ENCODE assay signal across 25 mouse cellular contexts in the genomic region with DNA sequence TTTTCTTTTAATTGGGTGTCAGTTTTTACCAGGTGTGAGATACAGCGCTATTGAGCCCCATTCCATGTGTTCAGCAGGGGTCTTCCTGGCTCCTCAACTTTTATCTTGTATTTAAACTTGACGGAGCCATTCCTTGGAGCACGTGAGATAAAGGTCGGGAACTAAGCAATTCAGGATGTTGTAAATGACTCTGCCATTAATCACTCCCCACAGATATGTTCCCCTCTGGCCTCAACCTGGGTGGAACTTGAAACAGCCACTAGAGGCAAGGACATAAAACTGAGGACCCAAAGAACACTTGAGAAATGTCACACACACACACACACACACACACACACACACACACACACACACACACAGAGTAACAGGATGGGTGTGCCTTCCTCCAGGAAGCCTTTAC. TPM values are rescaled to one million over a fixed set of nuclear protein-coding genes. Genes with fewer than 3 reads are reported as not detected.
"Had no signal": no experiment of that assay in that cellular context is flagged by ENCODE, and none has a peak within 500 bp of the region (broad histone marks: within the 10 kb centered on the region; RNA-seq: fewer than 3 reads in every experiment).

No protein-coding gene starts in this region.

- H3K9me3 ChIP-seq: kidney, embryonic 15.5 days; limb, embryonic 15.5 days; liver, embryonic 15.5 days; midbrain, embryonic 10.5 days; neural tube, embryonic 12.5 days; neural tube, embryonic 15.5 days had no signal

- H3K36me3 ChIP-seq: kidney, embryonic 15.5 days; limb, embryonic 12.5 days; limb, embryonic 15.5 days; liver, embryonic 15.5 days; midbrain, embryonic 10.5 days; neural tube, embryonic 12.5 days; neural tube, embryonic 15.5 days had no signal

- H3K27ac ChIP-seq: kidney, embryonic 15.5 days; limb, embryonic 12.5 days; limb, embryonic 15.5 days; liver, embryonic 15.5 days; midbrain, embryonic 10.5 days; neural tube, embryonic 12.5 days; neural tube, embryonic 15.5 days had no signal

- DNase-seq: kidney, adult 11 months; kidney, postnatal 14 days; kidney, postnatal 4 days; left cerebral cortex, postnatal 4 days; lung, adult 2 months; lung, postnatal 36 days; midbrain, embryonic 14.5 days; right cerebral cortex, adult 18-20 months; right cerebral cortex, postnatal 14 days; right cerebral cortex, postnatal 4 days; spleen, adult 18-20 months; thymus, adult 18-20 months; thymus, postnatal 36 days had no signal

- H3K9ac ChIP-seq: kidney, embryonic 15.5 days; limb, embryonic 12.5 days; limb, embryonic 15.5 days; liver, embryonic 15.5 days; neural tube, embryonic 12.5 days; neural tube, embryonic 15.5 days had no signal

- H3K4me3 ChIP-seq: kidney, embryonic 15.5 days; limb, embryonic 12.5 days; limb, embryonic 15.5 days; liver, embryonic 15.5 days; megakaryocyte, embryonic 14.5 days; midbrain, embryonic 10.5 days; neural tube, embryonic 12.5 days; neural tube, embryonic 15.5 days had no signal

- H3K4me2 ChIP-seq: kidney, embryonic 15.5 days; limb, embryonic 12.5 days; limb, embryonic 15.5 days; liver, embryonic 11.5 days; liver, embryonic 15.5 days; neural tube, embryonic 12.5 days; neural tube, embryonic 15.5 days had no signal

- H3K27me3 ChIP-seq: limb, embryonic 12.5 days; limb, embryonic 15.5 days; liver, embryonic 15.5 days; neural tube, embryonic 12.5 days; neural tube, embryonic 15.5 days had no signal

- H3K4me1 ChIP-seq: neural tube, embryonic 12.5 days; neural tube, embryonic 15.5 days had no signal

RNA-seq across cellular contexts. Expression of gene Spdye4c, which starts 22.5 kb away (rescaled TPM):
- polyA plus RNA-seq: kidney, embryonic 15.5 days; limb, embryonic 12.5 days; limb, embryonic 15.5 days; liver, embryonic 11.5 days; liver, embryonic 15.5 days; lung, adult 2 months; lung, embryonic 16.5 days; midbrain, embryonic 10.5 days; midbrain, embryonic 14.5 days; midbrain, postnatal 0 days; neural tube, embryonic 12.5 days; neural tube, embryonic 15.5 days; stomach, embryonic 16.5 days had no signal
